Mouse (Mus musculus) heart, embryonic 13.5 days (tissue): ENCODE results near the gene Map4k1. TPM values are rescaled to one million over a fixed set of nuclear protein-coding genes. Genes with fewer than 3 reads are reported as not detected.

ENCODE experiments used
- ATAC-seq: fragments of 200-750 bp; cut with Nextera tagmentation; 2 replicates; pipeline ENCODE4 v1.8.0; 2017; ENCODE audit warnings: moderate TSS enrichment; ENCODE audit not compliant: insufficient number of reproducible peaks, low FRiP score, low TSS enrichment; ENCODE audit errors: extremely low read depth
- H3K27ac ChIP-seq: fragments of 300-500 bp; sonication (generic); replicated peaks from 2 replicates; pipeline ENCODE4 v1.5.1; 2015; ENCODE audit warnings: moderate library complexity, mild to moderate bottlenecking, inconsistent platforms
- H3K27me3 ChIP-seq: fragments of 300-500 bp; sonication (generic); replicated peaks from 2 replicates; pipeline ENCODE4 v1.6.1; 2015; ENCODE audit warnings: mild to moderate bottlenecking, inconsistent platforms
- H3K36me3 ChIP-seq: fragments of 300-500 bp; sonication (generic); 2 replicates; pipeline ENCODE4 v1.6.1; 2015; ENCODE audit warnings: mild to moderate bottlenecking, inconsistent platforms
- H3K4me1 ChIP-seq: fragments of 300-500 bp; sonication (generic); 2 replicates; pipeline ENCODE4 v1.6.1; 2015; ENCODE audit warnings: inconsistent platforms
- H3K4me2 ChIP-seq: fragments of 300-500 bp; sonication (generic); 2 replicates; pipeline ENCODE4 v1.6.1; 2015; ENCODE audit warnings: inconsistent platforms, mild to moderate bottlenecking, moderate library complexity
- H3K4me3 ChIP-seq: fragments of 300-500 bp; sonication (generic); 2 replicates; pipeline ENCODE4 v1.5.1; 2015; ENCODE audit warnings: moderate library complexity, mild to moderate bottlenecking, inconsistent platforms
- H3K9ac ChIP-seq: fragments of 300-500 bp; sonication (generic); 2 replicates; pipeline ENCODE4 v1.6.1; 2015; ENCODE audit warnings: inconsistent platforms, mild to moderate bottlenecking, moderate library complexity
- H3K9me3 ChIP-seq: fragments of 300-500 bp; sonication (generic); 2 replicates; pipeline ENCODE4 v1.6.1; 2016; ENCODE audit warnings: inconsistent platforms
- WGBS: fragments of 180-500 bp; shearing (Covaris S2); methylation state at CpG from one replicate; pipeline ENCODE4 v1.1.7; 2015; ENCODE audit warnings: mixed read lengths; 5-methylcytosine and 5-hydroxymethylcytosine counted together
- polyA plus RNA-seq: library from polyadenylated mRNA; unstranded; fragments of >200 nt; fragmentation: Nextera tagmentation; extraction: Ambion mirVana; gene quantifications from 2 replicates; pipeline ENCODE4 v1.2.1, GENCODE M21; 2015

Gene Map4k1
- polyA plus RNA-seq, 1 experiment from 2014 or later: 5.3 TPM

DNA sequence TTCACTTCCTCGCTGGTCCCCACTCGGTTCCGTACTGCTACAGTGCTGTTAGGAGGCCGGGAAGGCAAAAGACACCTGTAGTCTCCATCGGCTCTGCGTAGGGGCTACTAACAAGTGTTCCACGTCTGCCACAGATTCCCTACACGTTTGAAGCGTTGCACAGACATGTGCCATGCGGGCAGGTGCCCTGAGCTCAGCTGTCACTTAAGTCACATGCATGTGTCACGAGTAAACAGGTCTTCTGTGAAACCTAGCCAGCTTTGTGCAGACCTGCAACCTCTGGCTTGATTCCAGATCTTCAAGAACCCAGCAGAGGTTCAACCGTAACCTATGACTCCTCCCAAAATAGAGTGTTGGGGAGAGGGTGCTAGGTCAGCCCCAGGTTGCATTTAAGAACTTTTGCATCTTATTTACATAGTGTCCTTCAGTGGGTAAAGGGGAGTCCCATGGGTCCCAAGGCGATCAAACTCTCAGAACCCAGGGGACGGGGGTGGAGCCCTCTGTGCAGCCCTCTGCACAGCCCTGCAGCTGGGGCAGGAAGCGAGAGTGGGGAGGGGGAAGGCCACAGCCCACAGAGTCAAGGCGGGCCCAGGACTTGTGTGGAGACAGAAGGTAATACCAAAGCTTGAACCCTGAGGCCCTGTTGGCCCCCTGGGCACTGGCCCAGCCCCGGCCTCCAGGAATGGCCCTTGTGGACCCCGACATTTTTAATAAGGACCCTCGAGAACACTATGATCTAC is 594 bp downstream of the Map4k1 start:
- peak overlapping the region; percentile 90 for H3K4me2 ChIP-seq
- ATAC-seq: peak; percentile 35; the same call in 1 of the 2 replicates
- peak overlapping the region; percentile 85 for H3K9ac ChIP-seq
- H3K36me3 ChIP-seq: peaks cover 29% of the 10 kb centered on the region
- no peaks in the 10 kb centered on the region for H3K27me3 ChIP-seq
- H3K4me3 ChIP-seq: peak overlapping the region; percentile 83
- WGBS: 11% methylated on average over 19 of the region's 19 CpGs
- peak overlapping the region; percentile 91 for H3K27ac ChIP-seq
- no peaks in the 10 kb centered on the region for H3K9me3 ChIP-seq
- peaks cover 24% of the 10 kb centered on the region for H3K4me1 ChIP-seq

DNA sequence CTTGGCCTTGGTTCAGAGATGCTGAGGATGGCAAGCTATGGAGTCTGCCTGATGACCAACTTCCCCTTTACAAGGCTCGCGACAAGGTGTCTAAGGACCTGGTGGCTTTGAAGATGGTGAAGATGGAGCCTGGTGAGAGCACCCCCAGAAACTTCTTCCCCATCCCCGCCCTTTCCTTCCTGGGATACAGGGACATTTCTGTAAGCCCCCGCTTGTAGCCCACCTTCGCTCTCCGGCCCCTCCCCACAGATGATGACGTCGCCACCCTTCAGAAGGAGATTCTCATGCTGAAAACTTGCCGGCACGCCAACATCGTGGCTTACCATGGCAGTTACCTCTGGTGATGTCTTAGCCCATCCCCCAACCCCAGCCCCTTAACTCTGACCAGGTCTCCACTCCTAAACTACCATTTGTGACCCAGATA is 1.3 kb downstream of the Map4k1 start:
- ATAC-seq: no peak
- Histone ChIP-seq H3K9me3 (no peaks in the 10 kb centered on the region), H3K36me3 (peaks cover 22% of the 10 kb centered on the region), H3K4me2 (peak overlapping the region; percentile 90), H3K27me3 (no peaks in the 10 kb centered on the region), H3K4me3 (peak overlapping the region; percentile 83), H3K9ac (peak overlapping the region; percentile 85), H3K27ac (peak overlapping the region; percentile 91), H3K4me1 (peaks cover 24% of the 10 kb centered on the region)
- WGBS: 58% methylated on average over 11 of the region's 11 CpGs

DNA sequence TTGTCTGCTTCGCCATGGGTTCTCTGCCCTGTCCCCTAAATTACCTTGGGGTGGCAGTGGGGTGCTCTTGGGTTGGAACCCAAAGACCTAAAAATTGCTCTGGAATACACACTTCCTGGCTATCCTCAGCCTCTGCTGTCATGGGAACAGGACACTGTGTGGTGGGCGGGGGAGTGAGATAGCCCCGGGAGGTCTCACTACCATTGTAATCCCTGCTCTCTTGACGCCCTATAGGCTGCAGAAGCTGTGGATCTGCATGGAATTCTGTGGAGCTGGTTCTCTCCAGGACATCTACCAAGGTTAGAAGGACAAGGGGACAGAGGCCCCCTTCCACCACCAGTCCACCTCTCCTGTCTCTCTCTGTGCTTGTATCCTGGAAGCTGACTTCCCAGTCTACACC is 2.0 kb downstream of the Map4k1 start:
- H3K4me2 ChIP-seq: no peak overlapping the region
- no peak overlapping the region for H3K9ac ChIP-seq
- no peaks in the 10 kb centered on the region for H3K9me3 ChIP-seq
- no peak overlapping the region for H3K27ac ChIP-seq
- H3K27me3 ChIP-seq: no peaks in the 10 kb centered on the region
- H3K36me3 ChIP-seq: peaks cover 15% of the 10 kb centered on the region
- peaks cover 24% of the 10 kb centered on the region for H3K4me1 ChIP-seq
- WGBS: 53% methylated on average over 4 of the region's 4 CpGs
- H3K4me3 ChIP-seq: no peak overlapping the region
- ATAC-seq: no peak

DNA sequence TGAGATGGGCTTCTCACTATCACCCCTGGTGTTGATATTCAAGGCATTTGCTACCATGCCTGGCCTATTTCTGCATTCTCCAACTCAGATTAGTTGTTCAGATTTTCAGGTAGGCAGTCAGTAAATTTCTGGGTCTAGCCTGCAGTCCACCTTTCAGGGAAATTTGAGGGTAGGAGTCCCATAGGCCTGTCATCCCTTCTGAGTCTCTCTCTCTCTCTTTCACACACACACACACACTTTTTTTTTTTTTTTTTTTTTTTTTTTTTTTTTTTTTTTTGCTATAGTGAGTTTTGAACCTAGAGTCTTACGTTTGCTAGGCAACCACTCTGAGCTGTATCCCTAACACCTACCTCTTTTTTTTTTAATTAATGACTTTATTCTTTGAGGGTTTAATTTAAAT is 2.6 kb downstream of the Map4k1 start:
- Histone ChIP-seq H3K4me3 (no peak overlapping the region), H3K27ac (no peak overlapping the region), H3K27me3 (no peaks in the 10 kb centered on the region), H3K9ac (no peak overlapping the region), H3K9me3 (no peaks in the 10 kb centered on the region), H3K4me1 (peaks cover 24% of the 10 kb centered on the region), H3K36me3 (peaks cover 9% of the 10 kb centered on the region), H3K4me2 (no peak overlapping the region)
- no peak for ATAC-seq
- WGBS: 100% methylated on average over 1 of the region's 1 CpGs

DNA sequence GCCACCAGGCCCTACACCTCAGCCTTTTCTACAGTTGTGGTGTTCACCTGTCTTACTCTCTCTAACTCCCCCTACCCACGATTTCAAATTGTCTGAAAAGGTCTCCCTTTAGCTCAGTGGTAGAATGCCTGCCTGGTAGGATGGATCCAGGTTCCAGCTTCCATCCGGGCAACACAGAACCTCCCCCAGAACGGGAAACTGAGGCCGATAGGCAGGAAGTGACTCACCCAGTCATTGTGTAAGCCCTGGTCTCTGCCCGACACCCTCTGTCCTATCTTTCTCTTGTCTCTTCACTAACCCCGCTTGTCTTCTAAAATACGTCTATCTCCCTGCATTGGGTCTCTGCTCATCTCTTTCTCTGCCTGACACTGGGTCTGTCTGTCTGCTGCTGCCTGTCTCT is 3.4 kb downstream of the Map4k1 start:
- H3K36me3 ChIP-seq: peaks cover 2% of the 10 kb centered on the region
- no peak for ATAC-seq
- no peak overlapping the region for H3K27ac ChIP-seq
- H3K4me2 ChIP-seq: no peak overlapping the region
- no peak overlapping the region for H3K9ac ChIP-seq
- WGBS: 64% methylated on average over 7 of the region's 7 CpGs
- H3K4me1 ChIP-seq: peaks cover 24% of the 10 kb centered on the region
- no peak overlapping the region for H3K4me3 ChIP-seq
- H3K9me3 ChIP-seq: no peaks in the 10 kb centered on the region
- no peaks in the 10 kb centered on the region for H3K27me3 ChIP-seq

DNA sequence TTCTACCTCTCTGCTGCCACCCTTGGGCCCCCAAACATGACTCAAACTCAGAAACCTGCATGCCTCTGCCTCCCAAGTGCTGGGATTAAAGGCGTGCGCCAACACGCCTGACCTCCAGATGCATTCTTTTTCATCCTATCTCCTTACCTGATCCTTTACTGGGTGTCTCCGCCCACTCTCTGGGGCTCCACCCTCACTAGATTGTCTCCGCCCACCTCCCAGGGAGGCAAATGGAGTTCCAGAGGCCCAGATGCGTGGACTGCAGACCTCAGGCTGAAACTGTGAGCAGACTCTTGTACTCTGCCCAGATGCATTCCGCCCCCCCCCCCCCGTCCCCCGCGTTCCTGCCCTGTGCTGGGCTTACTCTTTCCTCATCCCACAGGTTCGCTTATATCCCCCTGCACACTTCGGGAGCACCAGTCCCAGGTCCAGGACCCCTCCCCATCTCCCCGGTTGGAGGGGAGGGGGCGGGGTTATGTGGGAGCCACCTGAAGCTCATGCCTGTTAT is 9.0 kb downstream of the Map4k1 start:
- Histone ChIP-seq H3K9ac (no peak overlapping the region), H3K36me3 (no peaks in the 10 kb centered on the region), H3K4me3 (no peak overlapping the region), H3K9me3 (no peaks in the 10 kb centered on the region), H3K27ac (no peak overlapping the region), H3K4me1 (no peaks in the 10 kb centered on the region), H3K27me3 (no peaks in the 10 kb centered on the region), H3K4me2 (no peak overlapping the region)
- 35% methylated on average over 13 of the region's 14 CpGs for WGBS
- ATAC-seq: no peak

DNA sequence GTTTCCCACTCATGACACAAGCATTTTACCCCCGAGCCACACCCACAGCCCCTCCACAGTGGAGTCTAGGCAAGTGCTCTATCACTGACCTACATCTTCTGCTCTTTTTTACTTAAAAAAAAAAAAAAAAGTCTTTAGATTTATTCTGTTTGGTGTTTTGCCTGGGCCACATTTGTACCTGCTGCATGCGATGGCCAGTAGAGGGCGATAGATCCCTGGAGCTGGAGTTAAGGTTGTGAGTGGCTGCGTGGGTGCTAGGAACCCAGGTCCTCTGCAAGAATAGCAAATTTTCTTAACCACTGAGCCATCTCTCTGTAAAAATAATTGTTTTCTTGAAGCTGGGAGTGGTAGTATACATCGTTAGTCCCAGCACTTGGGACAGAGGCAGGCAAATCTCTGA is 9.8 kb downstream of the Map4k1 start:
- H3K4me3 ChIP-seq: no peak overlapping the region
- H3K36me3 ChIP-seq: no peaks in the 10 kb centered on the region

DNA sequence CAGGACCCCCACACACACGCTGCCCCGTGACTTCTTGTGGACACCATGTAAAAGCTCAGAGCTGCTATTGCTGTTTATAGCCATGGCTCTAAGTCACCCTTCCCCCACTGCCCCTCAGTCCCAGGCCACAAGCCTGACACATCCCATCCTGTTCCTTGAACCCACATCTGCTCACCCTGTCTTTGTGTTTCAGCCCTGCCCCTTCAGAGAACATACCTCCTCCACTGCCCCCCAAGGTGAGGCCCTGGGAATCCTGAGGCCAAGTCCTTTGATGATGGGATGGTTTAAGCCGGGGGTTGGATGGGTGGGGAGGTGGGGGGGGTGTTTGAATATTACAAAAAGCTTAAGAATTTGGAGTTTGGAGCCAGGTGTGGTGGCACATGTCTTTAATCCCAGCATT is 11.1 kb downstream of the Map4k1 start:
- ATAC-seq: no peak
- H3K4me3 ChIP-seq: no peak overlapping the region
- H3K9me3 ChIP-seq: no peaks in the 10 kb centered on the region
- no peak overlapping the region for H3K27ac ChIP-seq
- no peak overlapping the region for H3K4me2 ChIP-seq
- 77% methylated on average over 3 of the region's 3 CpGs for WGBS
- no peaks in the 10 kb centered on the region for H3K36me3 ChIP-seq
- no peaks in the 10 kb centered on the region for H3K27me3 ChIP-seq
- no peak overlapping the region for H3K9ac ChIP-seq
- H3K4me1 ChIP-seq: no peaks in the 10 kb centered on the region

More for the DNA sequence above, 9.8 kb downstream of the Map4k1 start:
- H3K27me3 ChIP-seq: no peaks in the 10 kb centered on the region
- no peaks in the 10 kb centered on the region for H3K9me3 ChIP-seq
- H3K9ac ChIP-seq: no peak overlapping the region
- WGBS: 63% methylated on average over 5 of the region's 5 CpGs
- ATAC-seq: no peak
- no peak overlapping the region for H3K4me2 ChIP-seq
- H3K27ac ChIP-seq: no peak overlapping the region
- no peaks in the 10 kb centered on the region for H3K4me1 ChIP-seq

DNA sequence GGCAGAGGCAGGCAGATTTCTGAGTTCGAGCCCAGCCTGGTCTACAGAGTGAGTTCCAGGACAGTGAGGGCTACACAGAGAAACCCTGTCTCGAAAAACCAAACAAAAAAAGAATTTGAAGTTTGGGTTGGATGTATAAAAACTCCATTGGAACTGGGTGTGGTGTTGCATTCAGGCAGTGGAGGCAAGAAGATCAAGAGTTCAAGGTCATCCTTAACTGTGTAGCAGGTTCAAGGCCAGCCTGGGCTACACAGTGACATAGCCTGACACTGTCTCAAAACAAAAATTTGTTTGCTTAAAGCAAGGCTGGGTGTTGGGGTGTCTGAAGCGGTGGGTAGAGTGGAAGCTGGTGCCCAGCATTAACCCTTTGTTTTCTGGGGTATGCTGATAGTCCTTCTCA is 11.6 kb downstream of the Map4k1 start:
- H3K9me3 ChIP-seq: no peaks in the 10 kb centered on the region
- no peak overlapping the region for H3K4me2 ChIP-seq
- H3K4me1 ChIP-seq: no peaks in the 10 kb centered on the region
- H3K27ac ChIP-seq: no peak overlapping the region
- 69% methylated on average over 3 of the region's 3 CpGs for WGBS
- no peak overlapping the region for H3K4me3 ChIP-seq
- no peak overlapping the region for H3K9ac ChIP-seq
- no peaks in the 10 kb centered on the region for H3K36me3 ChIP-seq
- H3K27me3 ChIP-seq: no peaks in the 10 kb centered on the region
- no peak for ATAC-seq

DNA sequence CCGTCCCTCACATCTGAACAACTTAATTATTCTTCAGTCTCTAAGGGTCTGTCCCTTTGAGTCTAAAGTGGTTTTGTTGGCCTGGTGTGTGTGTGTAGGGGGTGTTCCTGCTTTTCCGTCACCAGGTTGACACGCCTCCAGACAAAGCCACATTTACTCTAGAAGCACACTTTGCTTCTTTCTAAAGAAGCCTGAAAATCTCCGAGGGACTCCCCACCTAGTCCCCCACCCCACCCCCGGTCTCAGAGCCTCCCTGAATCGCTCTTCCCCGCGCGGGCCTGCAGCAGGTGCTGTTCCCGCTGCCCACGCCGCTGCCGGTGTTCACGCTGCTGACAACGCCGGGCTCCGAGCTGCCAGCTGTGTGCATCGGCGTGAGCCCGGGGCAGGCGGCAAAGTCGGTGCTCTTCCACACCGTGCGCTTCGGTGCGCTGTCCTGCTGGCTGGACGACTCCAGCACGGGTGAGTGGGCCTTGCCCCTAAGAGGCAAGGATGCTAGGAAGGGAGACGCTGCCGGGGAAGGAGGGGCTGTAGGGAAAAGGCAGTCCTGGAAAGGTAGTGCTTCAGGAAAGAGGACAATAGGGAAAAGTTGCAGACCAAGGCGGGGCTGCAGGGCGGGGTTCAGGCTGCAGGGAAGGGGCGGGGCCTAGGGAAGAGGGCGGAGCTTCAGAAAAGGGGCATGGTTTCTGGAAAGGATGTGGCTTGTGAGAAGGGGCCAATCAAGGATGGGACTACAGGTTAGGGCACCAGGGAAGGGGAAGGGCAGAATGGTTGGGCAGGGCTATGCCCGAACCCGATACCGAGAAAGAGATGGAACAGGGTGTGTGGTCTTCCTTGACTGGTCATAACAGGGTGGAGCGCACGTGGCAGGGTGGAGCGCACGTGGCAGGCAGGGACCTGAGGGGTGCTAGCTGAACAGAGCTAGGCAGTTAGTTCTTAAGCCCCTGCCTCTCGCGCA is 19.1 kb downstream of the Map4k1 start:
- peak overlapping the region; percentile 87 for H3K4me2 ChIP-seq
- peak overlapping the region; percentile 80 for H3K9ac ChIP-seq
- H3K27ac ChIP-seq: 0 out of 2 replicates have a peak overlapping the region, but pooled peaks have one; percentile 17
- peaks cover 32% of the 10 kb centered on the region for H3K27me3 ChIP-seq
- ATAC-seq: peak; percentile 53
- WGBS: 6% methylated on average over 43 of the region's 43 CpGs
- no peaks in the 10 kb centered on the region for H3K36me3 ChIP-seq
- H3K4me3 ChIP-seq: peak overlapping the region; percentile 57
- no peaks in the 10 kb centered on the region for H3K9me3 ChIP-seq
- peaks cover 11% of the 10 kb centered on the region for H3K4me1 ChIP-seq
